Mouse (Mus musculus): Measurements from ENCODE around the gene Prss54. TPM values are rescaled to one million over a fixed set of nuclear protein-coding genes. Genes with fewer than 3 reads are reported as not detected.

The Prss54 gene
- total RNA-seq, 2 experiments from 2014 or later = not detected

Other genes starting within 250 kb of the Prss54 start
- 10 to 100 TPM; 17.0 to 18.0 TPM for gene Zfp319, start 244.4 kb downstream of the Prss54 start, total RNA-seq (2021)
- gene Usb1, start 244.1 kb downstream of the Prss54 start, total RNA-seq (2021) = 10 to 100 TPM; 19.0 to 19.4 TPM
- 10 to 100 TPM; 29.5 to 31.9 TPM for gene Mmp15, start 224.1 kb downstream of the Prss54 start, total RNA-seq (2021)
- 10 to 100 TPM; 69.4 to 72.6 TPM for gene Cfap20, start 141.5 kb downstream of the Prss54 start, total RNA-seq (2021)
- 100 to 1,000 TPM in 1 of 2 experiments, 10 to 100 TPM in 1; 93.5 to 101 TPM for gene Csnk2a2, start 86.3 kb downstream of the Prss54 start, total RNA-seq (2021)
- gene Ccdc113, start 42.3 kb downstream of the Prss54 start, total RNA-seq (2021) = 1 to 10 TPM in 1 of 2 experiments, under 1 TPM in 1; 0.73 to 1.4 TPM
- gene Gins3, start 57.1 kb upstream of the Prss54 start, total RNA-seq (2021) = 1 to 10 TPM; 1.3 TPM
- 1,000 to 10,000 TPM; 1,340 to 1,419 TPM for gene Ndrg4, start 100.6 kb upstream of the Prss54 start, total RNA-seq (2021)
- 10 to 100 TPM; 21.2 to 21.6 TPM for gene Setd6, start 139.5 kb upstream of the Prss54 start, total RNA-seq (2021)
- 100 to 1,000 TPM; 136 to 146 TPM for gene Cnot1, start 231.1 kb upstream of the Prss54 start, total RNA-seq (2021)
- gene Sap18b, start 249.0 kb upstream of the Prss54 start, total RNA-seq (2021) = 100 to 1,000 TPM; 101 to 114 TPM

Measured in left cerebral cortex, postnatal 10 days (tissue).